Mouse (Mus musculus) liver, embryonic 13.5 days (tissue): Measurements from ENCODE around the gene Olfr56. TPM values are rescaled to one million over a fixed set of nuclear protein-coding genes. Genes with fewer than 3 reads are reported as not detected.
"Not testable (repeated sequence)": the region's sequence is repeated elsewhere in the genome, so short reads cannot be mapped to it uniquely, and the experiment has no call there.

Experiments used
- ATAC-seq: fragments of 200-750 bp; cut with Nextera tagmentation; 2 replicates; pipeline ENCODE4 v1.8.0; 2017; ENCODE audit warnings: low read depth, mild to moderate bottlenecking, moderate number of reproducible peaks, moderate library complexity
- DNase-seq: peaks from one replicate; pipeline ENCODE4 v3.0.0; 2022
- H3K27ac ChIP-seq: fragments of 300-500 bp; sonication (generic); 2 replicates; pipeline ENCODE4 v1.5.1; 2015; ENCODE audit warnings: moderate library complexity, mild to moderate bottlenecking, inconsistent platforms
- H3K27me3 ChIP-seq: fragments of 300-500 bp; sonication (generic); 2 replicates; pipeline ENCODE4 v1.6.1; 2015; ENCODE audit warnings: mild to moderate bottlenecking, inconsistent platforms
- H3K36me3 ChIP-seq: fragments of 300-500 bp; sonication (generic); 2 replicates; pipeline ENCODE4 v1.6.1; 2015; ENCODE audit warnings: mild to moderate bottlenecking, inconsistent platforms
- H3K4me1 ChIP-seq: fragments of 300-500 bp; sonication (generic); replicated peaks from 2 replicates; pipeline ENCODE4 v1.6.1; 2015; ENCODE audit warnings: inconsistent platforms
- H3K4me2 ChIP-seq: fragments of 300-500 bp; sonication (generic); 2 replicates; pipeline ENCODE4 v1.6.1; 2015; ENCODE audit warnings: inconsistent platforms, mild to moderate bottlenecking, moderate library complexity
- H3K4me3 ChIP-seq: fragments of 300-500 bp; sonication (generic); replicated peaks from 2 replicates; pipeline ENCODE4 v1.5.1; 2015; ENCODE audit warnings: mild to moderate bottlenecking, inconsistent platforms
- H3K9ac ChIP-seq: fragments of 300-500 bp; sonication (generic); 2 replicates; pipeline ENCODE4 v1.6.1; 2015; ENCODE audit warnings: mild to moderate bottlenecking, inconsistent platforms
- H3K9me3 ChIP-seq: fragments of 300-500 bp; sonication (generic); replicated peaks from 2 replicates; pipeline ENCODE4 v1.6.1; 2016; ENCODE audit warnings: inconsistent platforms
- WGBS: fragments of 180-500 bp; shearing (Covaris S2); methylation state at CpG from one replicate; pipeline ENCODE4 v1.1.7; 2015; ENCODE audit not compliant: insufficient replicate concordance; 5-methylcytosine and 5-hydroxymethylcytosine counted together
- polyA plus RNA-seq: library from polyadenylated mRNA; unstranded; fragments of >200 nt; fragmentation: Nextera tagmentation; extraction: Ambion mirVana; gene quantifications from 2 replicates; pipeline ENCODE4 v1.2.1, GENCODE M21; 2015

Olfr56 gene
- polyA plus RNA-seq, 1 experiment from 2014 or later = 0.05 TPM

DNA sequence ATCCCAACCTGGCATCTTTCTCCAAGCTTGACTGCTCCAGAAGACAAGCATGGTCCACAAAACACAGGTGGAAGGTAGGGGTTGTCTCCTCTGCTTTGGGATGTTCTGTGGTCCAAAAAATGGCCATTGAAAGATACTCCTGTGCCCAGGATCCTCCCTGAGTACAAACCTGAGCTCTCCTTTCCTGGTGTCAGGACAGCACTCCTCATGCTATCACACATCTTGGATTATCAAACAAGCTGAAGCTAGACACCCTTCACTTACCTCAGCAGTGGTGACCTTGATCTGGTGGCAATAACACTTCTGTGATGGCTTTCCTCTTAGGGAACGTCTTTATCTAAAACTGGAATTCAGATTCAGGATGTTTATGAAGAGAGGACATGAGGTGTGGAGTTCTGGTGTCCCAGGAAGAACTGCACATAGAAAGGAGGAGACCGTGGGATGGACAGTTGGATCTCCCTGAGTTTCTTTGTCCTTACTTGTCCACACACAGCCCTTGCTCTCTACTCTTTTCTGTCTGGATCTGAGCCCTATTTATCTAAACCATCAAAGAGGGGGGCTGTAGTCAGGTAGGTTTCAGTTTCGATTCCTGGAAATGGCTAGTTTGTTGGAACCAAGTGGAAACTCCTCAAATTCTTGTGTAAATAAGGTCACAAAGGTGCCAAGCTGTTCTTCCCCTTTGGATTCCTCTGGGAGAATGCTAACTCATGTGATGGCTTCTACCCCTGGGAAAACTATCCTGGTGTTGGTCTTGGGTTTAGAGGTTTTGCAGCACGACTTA, 13.2 kb downstream of the Olfr56 start, which contains the start of gene Gm12185:
Gene Gm12185 (minus strand): TSS at position 487 of the 781 bp plus-strand sequence.
- H3K4me3 ChIP-seq, H3K4me2 ChIP-seq, ATAC-seq, H3K27me3 ChIP-seq, H3K9me3 ChIP-seq, H3K27ac ChIP-seq, H3K36me3 ChIP-seq, H3K9ac ChIP-seq, DNase-seq: not testable (repeated sequence)
- peaks cover 17% of the 10 kb centered on the region for H3K4me1 ChIP-seq
- WGBS = 45% methylated on average over 4 of the region's 4 CpGs

DNA sequence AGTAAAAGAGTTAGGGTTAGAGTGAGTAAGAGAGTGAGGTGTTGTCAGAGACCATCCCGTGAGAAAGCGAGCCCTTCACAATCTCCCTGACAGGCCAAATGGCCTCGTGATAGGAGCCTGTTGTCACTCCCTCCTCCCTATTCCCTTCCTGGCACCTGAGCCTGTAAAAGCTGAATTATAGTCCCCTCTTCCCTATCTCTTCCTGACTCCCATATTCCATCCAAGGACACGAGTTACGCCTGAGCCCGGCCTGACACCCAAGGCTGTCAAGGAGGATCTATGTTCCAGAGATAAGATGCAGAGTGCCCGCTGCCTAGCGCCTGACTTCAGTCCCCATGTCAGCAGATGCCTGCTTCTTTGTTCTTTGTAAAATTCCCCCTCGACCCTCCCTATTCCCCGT, 14.6 kb downstream of the Olfr56 start:
- not testable (repeated sequence) for H3K4me2 ChIP-seq, H3K27ac ChIP-seq, ATAC-seq, H3K27me3 ChIP-seq, H3K9me3 ChIP-seq, H3K9ac ChIP-seq, H3K36me3 ChIP-seq, H3K4me3 ChIP-seq, DNase-seq
- 43% methylated on average over 10 of the region's 10 CpGs for WGBS
- H3K4me1 ChIP-seq = peaks cover 17% of the 10 kb centered on the region

DNA sequence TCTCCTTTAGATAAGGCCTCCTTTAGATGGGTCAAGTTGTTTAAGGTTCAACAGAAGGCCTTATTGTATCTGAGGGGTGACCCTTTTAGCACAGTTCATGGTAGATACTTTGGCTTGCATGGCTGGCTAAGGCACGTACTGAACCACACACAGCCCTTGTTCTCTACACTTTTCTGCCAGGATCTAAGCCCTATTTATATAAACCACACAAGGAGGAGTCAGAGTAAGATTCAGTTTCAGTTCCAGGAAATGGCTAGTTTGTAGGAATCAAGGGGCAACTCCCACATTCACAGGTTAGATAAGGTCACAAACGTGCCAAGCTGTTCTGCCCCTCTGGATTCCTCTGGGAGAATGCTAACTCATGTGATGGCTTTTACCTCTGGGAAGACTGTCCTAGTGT, 15.3 kb downstream of the Olfr56 start, which contains the start of gene Tgtp1:
Gene Tgtp1 (minus strand): TSS at position 155 of the 400 bp plus-strand sequence.
- not testable (repeated sequence) for H3K4me2 ChIP-seq, H3K9ac ChIP-seq, H3K4me3 ChIP-seq, H3K27ac ChIP-seq, H3K9me3 ChIP-seq, DNase-seq, H3K27me3 ChIP-seq, H3K36me3 ChIP-seq, ATAC-seq
- WGBS = 25% methylated on average over 2 of the region's 2 CpGs
- peaks cover 17% of the 10 kb centered on the region for H3K4me1 ChIP-seq

DNA sequence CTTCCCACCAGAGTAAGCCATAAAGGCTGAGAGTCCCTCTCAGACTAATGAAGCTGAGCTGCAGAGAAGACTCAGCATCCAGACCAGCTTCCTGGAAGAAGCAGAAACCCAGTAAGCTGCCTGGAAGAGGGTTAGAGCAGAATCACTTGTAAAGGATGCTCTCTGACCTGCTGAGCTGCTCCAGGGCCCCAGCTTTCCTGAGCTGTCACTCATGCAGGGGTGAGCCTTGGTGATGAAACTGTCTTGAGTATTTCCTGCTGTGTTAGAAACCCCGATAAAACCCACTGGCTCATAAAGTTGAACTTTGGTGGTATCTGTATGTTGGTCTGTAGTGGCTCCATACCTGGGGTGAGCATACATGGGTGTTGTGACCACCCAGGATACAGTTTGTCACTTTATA, 21.7 kb downstream of the Olfr56 start:
- not testable (repeated sequence) for H3K9me3 ChIP-seq, DNase-seq, H3K4me2 ChIP-seq, H3K27ac ChIP-seq, H3K27me3 ChIP-seq, H3K9ac ChIP-seq, H3K4me1 ChIP-seq, ATAC-seq, H3K36me3 ChIP-seq, H3K4me3 ChIP-seq
- 16% methylated on average over 1 of the region's 1 CpGs for WGBS

DNA sequence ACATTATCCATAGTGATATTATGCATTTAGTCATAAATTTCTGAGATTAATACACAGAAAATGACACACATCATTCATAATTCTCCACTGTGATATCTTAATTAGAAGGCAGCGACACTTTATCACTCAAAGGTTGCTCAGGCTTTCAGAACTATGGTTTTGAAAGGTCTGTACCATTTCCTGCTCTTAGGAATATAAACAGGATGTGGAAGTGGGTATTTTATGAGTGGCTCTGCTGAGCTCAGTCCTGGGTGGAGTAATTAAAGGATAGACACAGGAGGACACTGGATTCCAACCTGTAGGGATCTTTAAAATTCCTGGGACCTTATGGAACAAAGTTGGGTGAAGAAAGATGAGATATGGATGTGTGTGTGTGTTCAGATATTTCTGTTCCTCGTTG, 27.6 kb downstream of the Olfr56 start:
- not testable (repeated sequence) for H3K9me3 ChIP-seq, H3K27me3 ChIP-seq, H3K4me3 ChIP-seq, H3K4me1 ChIP-seq, H3K36me3 ChIP-seq, H3K4me2 ChIP-seq, ATAC-seq, H3K9ac ChIP-seq, H3K27ac ChIP-seq, DNase-seq
- 25% methylated on average over 2 of the region's 2 CpGs for WGBS

DNA sequence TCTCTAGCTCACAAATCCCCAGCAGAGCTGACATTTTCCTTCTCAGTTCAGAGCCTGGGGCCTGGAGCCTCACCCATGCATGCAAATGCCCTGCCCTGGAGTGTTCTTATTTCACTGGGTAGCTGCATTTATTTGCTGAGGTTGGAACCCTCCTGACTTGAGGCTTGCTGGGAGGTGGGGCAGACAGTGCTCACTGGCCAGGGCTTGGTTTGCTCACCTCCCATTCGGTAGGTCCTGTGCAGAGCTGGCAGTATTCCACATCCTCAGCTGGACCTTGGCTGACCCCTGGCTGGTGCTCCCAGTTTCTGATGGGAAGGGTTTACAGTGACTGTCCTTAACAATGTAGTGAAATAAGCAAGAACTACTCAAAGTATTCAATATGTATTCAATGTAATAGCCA, 28.1 kb downstream of the Olfr56 start:
- WGBS = 63% methylated on average over 1 of the region's 1 CpGs

DNA sequence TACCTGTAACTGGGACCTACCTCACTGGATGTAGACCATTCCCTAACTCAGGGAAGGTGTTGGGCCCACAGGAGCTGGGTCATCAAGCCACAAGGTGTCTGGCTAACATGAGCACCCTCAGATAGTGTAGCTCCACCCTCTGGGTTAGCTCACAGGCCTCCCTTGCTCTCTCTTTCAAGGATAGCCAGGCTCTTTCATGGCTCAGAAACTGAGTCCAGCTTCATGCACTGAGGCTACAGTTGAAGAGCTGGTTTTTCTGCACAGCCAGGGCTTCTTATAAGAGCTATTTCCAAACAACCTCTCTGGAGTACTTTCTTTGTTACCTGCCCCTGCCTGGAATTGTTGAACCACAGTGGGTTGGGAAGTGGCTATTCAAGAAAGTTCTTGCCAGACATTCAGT, 33.4 kb downstream of the Olfr56 start:
- H3K4me3 ChIP-seq, H3K27me3 ChIP-seq, H3K9me3 ChIP-seq, DNase-seq, H3K27ac ChIP-seq, H3K36me3 ChIP-seq, H3K4me1 ChIP-seq, H3K4me2 ChIP-seq, H3K9ac ChIP-seq, ATAC-seq: not testable (repeated sequence)

More for the DNA sequence above, 28.1 kb downstream of the Olfr56 start:
- not testable (repeated sequence) for H3K4me1 ChIP-seq, H3K27ac ChIP-seq, ATAC-seq, H3K9me3 ChIP-seq, H3K27me3 ChIP-seq, H3K4me2 ChIP-seq, H3K9ac ChIP-seq, H3K36me3 ChIP-seq, DNase-seq, H3K4me3 ChIP-seq

DNA sequence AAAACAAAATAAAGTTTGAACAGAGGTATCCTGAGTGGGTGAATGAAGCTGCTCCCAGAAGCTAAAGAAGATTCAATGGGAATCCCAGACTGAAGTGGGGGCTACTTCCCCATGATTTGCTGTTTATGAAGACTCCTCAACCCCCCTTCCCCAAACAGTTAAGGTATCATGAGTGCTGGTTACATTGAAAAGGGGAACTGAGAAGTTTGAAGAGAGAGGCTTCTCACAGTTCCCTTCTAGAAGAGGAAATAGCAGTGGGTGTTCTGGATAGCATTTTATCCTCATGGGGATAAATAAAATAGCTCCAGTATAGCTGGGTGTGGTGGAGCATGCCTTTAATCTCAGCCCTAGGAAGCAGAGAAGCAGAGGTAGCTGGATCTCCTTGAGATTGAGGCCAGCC, 71.4 kb downstream of the Olfr56 start:
- not testable (repeated sequence) for H3K9ac ChIP-seq, H3K4me1 ChIP-seq, H3K9me3 ChIP-seq, ATAC-seq, H3K36me3 ChIP-seq, DNase-seq, H3K27ac ChIP-seq, H3K4me3 ChIP-seq, H3K4me2 ChIP-seq, H3K27me3 ChIP-seq

DNA sequence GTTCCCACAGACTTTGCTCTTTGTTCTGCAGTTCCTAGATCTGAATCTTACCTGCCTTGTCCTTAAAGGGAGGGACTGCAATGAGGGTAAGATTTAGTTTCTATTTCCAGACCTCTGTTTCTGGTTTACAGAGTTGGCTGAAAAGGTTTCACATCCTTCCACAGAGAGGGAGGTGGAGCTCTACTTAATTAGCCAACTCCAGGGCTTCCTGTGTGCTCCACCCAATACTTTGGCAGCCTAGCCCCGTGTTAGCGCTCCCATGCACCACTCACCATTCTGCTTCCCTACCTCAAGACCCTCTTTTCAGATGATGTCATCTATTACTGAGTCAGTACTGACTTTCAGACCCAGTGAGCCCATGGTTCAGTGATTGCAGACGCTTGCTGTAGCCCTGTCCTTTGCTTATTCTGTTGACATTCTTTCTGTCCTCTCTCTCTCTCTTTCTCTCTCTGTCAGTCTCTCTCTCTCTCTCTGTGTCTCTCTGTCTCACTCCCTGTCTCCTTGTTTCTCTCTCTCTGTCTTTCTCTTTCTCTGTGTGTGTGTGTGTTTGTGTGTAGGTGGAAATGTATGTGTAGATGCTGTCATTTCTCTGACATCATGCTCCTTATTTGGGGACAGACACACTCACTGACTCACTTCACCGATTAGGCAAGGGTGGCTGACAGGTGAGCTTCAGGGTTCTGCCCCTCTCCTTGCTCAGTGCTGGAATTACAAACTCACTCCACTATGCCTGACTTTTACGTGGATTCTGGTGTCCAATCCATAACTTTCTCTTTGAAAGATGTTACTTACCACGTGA, 72.6 kb downstream of the Olfr56 start, which contains the start of gene 9930111J21Rik2:
Gene 9930111J21Rik2 (minus strand): TSS at position 150 of the 799 bp plus-strand sequence.
- not testable (repeated sequence) for H3K4me3 ChIP-seq, H3K27me3 ChIP-seq, DNase-seq, H3K4me2 ChIP-seq, ATAC-seq, H3K9ac ChIP-seq, H3K9me3 ChIP-seq, H3K36me3 ChIP-seq, H3K27ac ChIP-seq, H3K4me1 ChIP-seq
- 64% methylated on average over 1 of the region's 6 CpGs for WGBS

DNA sequence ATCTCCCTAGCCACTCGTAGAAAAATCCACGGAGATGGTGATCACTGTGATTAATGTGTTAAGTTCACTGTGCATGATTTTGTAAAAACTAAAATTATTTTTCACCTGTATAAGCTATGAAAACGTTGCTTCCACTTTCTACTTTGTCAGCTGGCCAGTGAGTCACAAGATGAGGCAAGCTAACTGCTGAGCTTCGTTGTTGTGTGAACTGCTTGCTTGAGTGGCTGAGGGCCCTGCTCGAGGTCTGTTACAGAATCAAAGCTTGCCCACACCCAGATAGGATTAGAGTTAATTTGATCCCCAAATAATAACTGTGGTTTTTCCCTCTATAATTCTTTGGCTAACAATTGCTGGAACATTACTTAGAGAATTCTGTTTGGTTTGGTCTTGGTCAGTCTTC, 73.2 kb downstream of the Olfr56 start:
- not testable (repeated sequence) for H3K36me3 ChIP-seq, H3K27ac ChIP-seq, H3K27me3 ChIP-seq, DNase-seq, H3K4me3 ChIP-seq, H3K4me2 ChIP-seq, ATAC-seq, H3K4me1 ChIP-seq, H3K9ac ChIP-seq, H3K9me3 ChIP-seq
- no CpG with 5 or more reads among the region's 5 CpGs for WGBS

DNA sequence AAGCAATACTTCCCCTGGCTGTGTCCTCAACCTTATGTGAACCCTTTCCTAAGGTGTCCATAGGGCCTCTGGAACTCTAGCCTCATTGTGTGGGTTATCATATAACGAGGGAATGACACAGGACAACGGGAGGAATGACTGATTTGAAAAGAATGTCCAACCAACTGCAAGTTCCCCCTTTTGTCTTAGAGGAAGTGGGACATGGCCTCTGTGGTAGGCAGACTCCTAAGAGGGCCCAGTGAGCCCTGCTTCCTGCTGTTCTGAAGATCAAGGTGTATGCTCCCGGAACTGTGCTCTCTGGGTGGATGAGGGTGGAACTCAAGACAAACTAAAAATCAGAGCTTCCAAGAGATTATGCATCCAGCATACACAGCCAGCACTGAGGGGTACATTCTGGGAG, 81.4 kb downstream of the Olfr56 start:
- not testable (repeated sequence) for H3K9me3 ChIP-seq, H3K9ac ChIP-seq, H3K27me3 ChIP-seq, H3K36me3 ChIP-seq, H3K4me3 ChIP-seq, H3K4me2 ChIP-seq, ATAC-seq, H3K4me1 ChIP-seq, H3K27ac ChIP-seq, DNase-seq
- 6% methylated on average over 2 of the region's 3 CpGs for WGBS
